Mouse (Mus musculus): ENCODE measurements around the gene Arhgap24.
"Not testable (repeated sequence)": the region's sequence is repeated elsewhere in the genome, so short reads cannot be mapped to it uniquely, and the experiment has no call there.

Arhgap24 gene

DNA sequence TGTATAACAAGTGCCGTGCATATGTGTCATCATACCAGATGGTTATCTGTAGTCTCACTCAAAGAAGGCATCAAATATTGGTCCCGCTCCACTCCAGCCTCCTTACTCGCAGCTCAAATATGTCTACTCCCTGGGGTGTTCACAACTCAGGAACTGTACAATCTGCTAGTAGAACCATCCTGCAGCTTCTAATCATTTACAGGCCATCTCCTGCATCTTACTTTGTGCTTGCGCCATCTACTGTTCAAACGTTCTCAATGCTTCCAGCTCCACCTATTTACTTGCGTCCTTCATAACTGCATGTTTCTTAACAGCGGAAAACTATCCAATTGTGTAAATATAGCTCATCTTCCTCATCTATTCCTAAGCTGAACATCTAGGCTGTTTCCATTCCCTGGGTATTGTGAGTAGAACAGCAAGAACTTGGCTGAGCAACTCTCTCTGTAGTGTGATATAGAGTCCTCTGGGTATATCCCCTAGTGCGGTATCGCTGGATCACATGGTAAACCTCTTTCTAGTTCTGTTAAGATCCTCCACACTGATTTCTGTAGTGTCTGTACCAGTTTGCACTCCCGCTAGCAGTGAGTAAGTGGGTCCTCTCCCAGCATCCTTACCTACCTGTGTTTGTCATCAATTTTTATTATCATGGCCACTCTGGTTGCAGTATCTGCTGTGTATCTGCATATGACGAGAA lies 393.6 kb downstream of the Arhgap24 start:
- DNase-seq (ENCODE audit: low spot score in 2 of 2): peak; percentile 26 to 50

DNA sequence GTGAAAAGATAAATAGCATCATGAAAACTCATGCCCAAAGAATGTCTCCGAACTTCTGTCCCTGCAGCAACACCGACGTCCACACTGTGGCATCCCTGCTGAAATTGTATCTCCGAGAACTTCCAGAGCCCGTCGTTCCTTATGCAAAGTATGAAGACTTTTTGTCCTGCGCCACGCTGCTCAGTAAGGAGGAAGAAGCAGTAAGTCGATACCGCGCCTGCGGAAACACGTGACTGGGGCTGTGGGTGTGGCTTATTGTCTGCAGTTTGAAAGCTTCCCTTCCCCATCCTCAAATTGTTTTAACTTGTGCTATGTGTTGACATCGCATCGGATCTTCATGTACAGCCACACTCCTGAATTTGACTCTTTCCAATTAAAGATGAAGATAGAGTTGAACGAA lies 394.4 kb downstream of the Arhgap24 start:
- DNase-seq (ENCODE audit: low spot score in 2 of 2): no peak

DNA sequence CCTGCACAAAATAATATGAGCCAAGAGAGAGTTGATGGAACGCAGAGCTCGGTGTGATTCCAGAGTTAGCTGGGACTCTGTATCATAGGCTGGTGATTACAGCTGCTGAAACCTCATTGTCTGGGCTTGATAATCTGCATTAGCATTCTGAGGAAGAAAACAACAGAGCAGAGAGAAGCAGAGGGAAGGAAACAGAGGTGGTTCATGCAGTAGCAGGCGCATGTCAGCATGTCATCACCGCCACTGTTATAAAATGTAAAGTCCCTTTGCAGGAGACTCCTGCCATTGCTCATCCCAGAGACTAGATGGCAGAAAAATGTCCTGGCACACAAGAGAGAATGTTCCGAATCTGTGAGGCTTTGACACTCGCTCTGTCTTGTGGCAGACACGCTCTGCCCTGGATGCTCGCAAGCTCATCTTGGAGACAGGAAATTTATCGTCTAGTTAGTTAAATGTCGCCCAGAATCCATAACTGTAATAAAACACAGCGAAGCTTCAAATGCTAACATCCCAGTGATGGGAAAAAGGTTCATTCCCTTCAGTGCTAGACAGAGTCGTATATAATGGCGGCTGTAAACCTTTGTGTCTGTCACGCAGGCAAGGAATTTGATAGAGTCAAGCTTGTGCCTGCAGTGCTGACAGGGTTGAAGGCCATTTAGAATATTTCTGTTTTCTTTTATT lies 407.4 kb downstream of the Arhgap24 start:
- DNase-seq (ENCODE audit: low spot score in 2 of 2): no peak

- no peak for DNase-seq (ENCODE audit: low spot score in 2 of 2)
Observed at GRCm38 (mm10) chr5:102889163-102889488, 407.9 kb downstream of the Arhgap24 start.

DNA sequence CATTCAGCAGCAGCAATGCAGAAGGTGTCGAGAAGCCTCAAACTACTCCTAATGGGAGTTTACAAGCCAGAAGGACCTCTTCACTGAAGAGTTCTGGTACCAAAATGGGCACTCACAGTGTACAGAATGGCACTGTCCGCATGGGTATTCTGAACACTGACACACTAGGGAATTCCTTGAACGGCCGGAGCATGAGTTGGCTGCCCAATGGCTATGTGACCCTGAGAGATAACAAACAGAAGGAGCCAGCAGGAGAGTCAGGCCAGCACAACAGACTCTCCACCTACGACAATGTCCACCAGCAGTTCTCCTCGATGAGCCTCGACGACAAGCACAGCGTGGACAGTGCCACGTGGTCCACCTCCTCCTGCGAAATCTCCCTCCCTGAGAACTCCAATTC lies 411.0 kb downstream of the Arhgap24 start:
- DNase-seq (ENCODE audit: low spot score in 2 of 2): no peak

GRCm38 (mm10) chr5:102898301-102898700 lies 417.1 kb downstream of the Arhgap24 start:
- DNase-seq (ENCODE audit: low spot score in 2 of 2): no peak

DNA sequence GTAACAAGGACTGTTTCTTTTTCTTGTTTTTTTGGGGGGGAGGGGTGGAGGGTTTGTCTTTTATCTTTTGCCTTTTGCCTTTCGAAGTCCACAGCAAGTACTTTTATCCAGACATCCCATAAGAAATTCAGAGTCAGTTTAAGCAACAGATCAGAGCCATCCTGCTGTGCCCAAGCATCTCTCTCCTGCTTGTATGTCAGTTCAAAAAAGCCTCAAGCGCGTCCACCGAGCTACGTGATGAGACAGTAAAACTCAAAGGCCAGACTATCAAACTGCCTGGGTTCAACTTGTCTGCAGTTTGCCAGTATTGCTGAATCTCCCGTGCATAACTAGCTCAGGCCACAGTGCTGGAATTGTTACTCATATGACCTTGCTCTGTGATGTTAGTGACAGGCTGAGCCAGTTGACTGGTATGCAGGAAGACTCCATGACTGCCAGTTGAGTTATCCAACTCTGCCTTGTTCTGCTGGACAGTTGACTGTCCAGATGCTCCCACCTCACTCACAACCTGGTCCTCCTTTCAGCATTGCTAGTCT lies 418.6 kb downstream of the Arhgap24 start:
- no peak for DNase-seq (ENCODE audit: low spot score in 2 of 2)

GRCm38 (mm10) chr5:102901176-102901575 lies 420.0 kb downstream of the Arhgap24 start:
- no peak for DNase-seq (ENCODE audit: low spot score in 2 of 2)

- DNase-seq (ENCODE audit: low spot score in 2 of 2): no peak
Observed at GRCm38 (mm10) chr5:102903487-102903886, 422.3 kb downstream of the Arhgap24 start.

- DNase-seq (ENCODE audit: low spot score in 2 of 2): no peak
Observed at GRCm38 (mm10) chr5:102904066-102904465, 422.9 kb downstream of the Arhgap24 start.

- DNase-seq (ENCODE audit: low spot score in 2 of 2): no peak
Observed at GRCm38 (mm10) chr5:102905441-102906211, 424.4 kb downstream of the Arhgap24 start.

- DNase-seq (ENCODE audit: low spot score in 2 of 2): no peak
Observed at GRCm38 (mm10) chr5:102920199-102920598, 439.0 kb downstream of the Arhgap24 start.

GRCm38 (mm10) chr5:102926786-102927185 lies 445.6 kb downstream of the Arhgap24 start:
- DNase-seq (ENCODE audit: low spot score in 2 of 2): no peak

DNA sequence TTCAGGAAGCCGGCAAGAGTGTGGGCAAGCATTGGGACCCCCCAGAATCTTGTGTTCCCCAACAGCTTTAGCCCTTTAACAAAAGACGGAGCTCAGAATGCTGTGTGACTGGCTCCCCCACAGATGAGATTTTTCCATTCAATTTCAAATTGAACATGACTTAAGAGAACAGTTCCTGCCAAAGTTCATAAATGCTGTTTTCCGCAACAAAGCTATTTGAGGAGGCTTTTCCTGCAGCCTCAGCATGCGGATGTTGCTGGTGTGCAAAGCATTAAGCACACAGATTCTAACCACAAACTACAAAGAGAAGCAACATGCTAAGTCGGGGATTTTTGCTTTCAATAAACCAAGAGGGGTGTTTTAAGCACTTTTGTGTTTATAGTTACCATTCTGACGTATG lies 449.0 kb downstream of the Arhgap24 start:
- no peak for DNase-seq (ENCODE audit: low spot score in 2 of 2)

DNA sequence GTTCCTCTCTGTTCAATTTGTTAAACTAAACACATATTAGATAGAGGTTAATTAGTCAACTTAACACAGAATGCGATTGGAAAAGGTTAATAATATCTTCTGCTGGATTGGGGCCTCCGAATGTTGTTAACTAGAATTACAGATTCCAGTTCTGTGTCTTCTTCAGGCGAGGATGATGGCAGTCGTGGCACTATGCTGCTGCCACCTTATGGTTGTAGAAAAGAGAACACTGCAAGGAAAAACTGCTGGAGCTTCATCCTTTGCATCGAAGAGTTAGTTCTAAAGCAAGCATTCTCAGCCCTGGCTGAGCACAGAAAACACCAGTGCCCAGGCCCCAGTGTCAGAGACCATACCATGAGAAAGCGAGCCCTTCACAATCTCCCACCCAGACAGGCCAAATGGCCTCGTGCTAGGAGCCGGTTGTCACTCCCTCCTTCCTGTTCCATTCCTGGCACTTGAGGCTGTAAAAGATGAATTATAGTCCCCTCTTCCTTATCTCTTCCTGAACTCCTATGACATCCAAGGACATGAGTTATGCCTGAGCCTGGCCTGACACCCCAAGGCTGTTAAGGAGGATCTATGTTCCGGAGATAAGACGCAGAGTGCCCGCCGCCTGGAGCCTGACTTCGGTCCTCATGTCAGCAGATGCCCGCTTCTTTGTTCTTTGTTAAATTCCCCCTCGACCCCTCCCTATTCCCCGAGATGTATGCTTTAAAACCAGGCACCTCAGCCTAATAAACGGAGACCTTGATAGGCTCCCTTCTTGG lies 462.9 kb downstream of the Arhgap24 start:
- DNase-seq (ENCODE audit: low spot score in 2 of 2): not testable (repeated sequence)

GRCm38 (mm10) chr5:102946625-102947024 lies 465.4 kb downstream of the Arhgap24 start:
- DNase-seq (ENCODE audit: low spot score in 2 of 2): no peak

DNA sequence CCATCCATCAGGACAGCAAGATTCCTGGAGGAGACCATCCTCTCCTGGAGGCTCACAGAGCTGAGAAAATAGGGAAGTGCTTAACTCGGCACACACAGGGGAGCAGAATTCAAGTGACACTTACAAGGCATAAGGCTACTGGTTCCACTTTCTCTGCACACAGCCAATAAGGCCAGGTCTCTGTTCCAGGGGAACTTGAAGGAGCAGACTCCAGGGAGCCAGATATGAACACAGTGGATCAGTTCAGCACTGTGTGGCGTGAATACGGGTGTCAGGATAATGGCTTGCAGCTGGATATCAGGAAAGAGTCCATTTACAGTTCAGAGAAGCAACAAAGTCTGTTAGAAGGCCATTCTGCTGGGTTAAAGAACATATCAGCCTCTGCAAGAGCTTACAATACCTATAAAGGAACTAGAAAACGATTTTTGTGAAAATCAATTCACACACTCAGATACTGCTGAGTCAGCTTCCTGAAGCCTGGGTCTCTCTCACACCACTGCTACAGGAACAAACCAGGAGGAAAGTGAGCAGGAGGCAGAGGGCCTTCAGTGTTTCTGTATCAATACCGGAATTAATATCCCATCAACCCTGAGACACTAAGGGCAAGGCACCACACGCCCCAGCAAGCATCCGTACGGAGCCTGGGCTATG lies 466.0 kb downstream of the Arhgap24 start:
- no peak for DNase-seq (ENCODE audit: low spot score in 2 of 2)
